Mouse (Mus musculus) mesoderm, embryonic 11.5 days (tissue): ENCODE data around the gene Cacna2d2.

Source experiments
- DNase-seq: peaks from one replicate; pipeline ENCODE4 v3.0.0-alpha.2; 2012; ENCODE audit warnings: low read depth, low spot score

The Cacna2d2 gene

DNA sequence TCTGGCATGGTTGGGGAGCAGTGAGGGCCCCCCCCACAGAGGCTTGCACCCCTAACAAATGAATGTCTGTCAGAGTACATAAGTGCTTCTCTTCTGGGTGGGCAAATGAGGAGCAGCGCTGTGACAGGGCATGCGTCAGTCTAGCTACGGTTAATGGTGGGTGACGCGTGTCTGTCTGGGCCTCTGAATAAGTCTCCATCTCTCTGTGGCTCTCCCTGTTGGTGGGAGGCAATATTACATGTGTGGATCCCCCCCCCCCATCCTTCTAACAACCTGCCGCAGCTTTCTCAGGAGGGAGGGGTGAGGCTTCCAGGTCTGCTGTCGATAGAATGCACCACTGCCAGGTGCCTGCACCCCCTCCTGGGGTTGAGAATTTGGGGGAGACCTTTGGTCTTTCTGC lies 3.7 kb downstream of the Cacna2d2 start:
- DNase-seq, result no peak

DNA sequence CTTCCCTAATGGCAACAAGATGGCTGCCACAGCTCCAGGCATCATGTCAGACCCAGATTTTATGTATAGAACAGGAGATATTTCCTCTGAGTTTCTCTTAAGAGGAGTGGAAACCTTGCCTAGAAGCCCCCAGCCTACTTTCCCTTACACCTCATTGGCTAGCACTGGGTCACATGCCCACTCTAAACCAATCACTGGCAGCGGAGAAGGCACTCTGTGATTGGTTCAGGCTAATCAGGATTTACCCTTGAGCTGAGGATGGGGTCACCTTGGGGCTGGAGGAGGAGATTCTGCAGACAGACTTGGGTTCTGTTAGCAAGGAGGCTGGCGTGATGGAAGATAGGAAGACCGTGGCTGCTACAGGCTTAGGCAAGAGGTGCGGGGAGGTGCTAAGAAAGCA lies 10.0 kb downstream of the Cacna2d2 start:
- DNase-seq, result no peak

DNA sequence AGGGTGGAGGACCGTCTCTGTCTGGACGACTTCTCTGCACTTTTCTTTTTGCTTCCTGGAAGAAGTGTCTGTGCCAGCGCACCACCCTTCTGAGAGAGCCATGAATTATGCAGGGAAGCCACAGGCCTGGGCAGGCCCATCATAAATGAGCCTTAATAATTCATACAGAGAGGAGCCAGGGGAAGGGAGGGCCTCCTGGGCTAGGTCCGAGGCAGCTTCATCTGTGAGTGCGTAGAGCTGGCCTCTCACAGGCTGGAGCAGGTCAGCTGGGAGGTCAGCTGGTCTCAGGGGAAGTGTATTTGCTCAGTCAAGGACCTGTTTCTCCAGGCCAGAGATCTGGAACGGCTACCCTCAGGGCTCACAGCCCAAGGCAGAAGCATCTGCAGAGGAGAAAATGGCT lies 17.7 kb downstream of the Cacna2d2 start:
- peak; percentile 40 for DNase-seq

DNA sequence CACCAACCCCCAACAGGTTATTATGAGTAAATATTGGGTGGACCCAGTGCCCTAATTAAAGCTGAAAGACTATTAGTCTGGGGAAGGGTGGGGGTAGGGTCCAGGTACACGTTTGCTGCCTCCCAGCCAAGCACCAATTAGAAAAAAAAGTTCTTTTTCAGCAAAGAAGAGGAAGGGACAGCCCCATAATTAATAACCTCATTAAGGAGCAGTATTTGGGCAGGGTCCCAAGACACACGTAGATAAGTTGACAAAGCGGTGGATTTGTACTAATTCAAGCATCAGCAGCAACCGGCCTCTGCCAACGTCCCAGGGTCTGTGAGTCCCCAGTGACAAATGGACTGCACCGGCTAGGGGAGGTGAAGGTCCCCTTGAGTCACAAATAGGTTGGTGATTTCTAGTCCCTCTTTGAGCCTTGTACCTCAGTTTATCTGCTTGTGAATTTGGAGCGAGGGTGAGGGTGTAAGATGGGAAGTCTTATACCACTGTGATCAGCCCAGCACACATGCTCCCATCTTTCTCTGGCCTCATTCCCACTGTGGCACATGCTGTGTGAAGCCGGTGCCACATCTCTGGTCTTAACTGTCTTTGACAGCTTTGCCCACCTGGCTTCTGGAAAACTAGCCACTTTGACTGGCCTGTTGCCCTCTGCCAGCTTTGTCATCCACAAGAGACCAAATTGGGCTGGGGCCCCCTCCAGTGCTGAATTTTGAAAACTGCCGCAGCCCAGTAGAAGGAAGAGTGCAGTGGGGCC lies 20.3 kb downstream of the Cacna2d2 start:
- DNase-seq, result no peak

DNA sequence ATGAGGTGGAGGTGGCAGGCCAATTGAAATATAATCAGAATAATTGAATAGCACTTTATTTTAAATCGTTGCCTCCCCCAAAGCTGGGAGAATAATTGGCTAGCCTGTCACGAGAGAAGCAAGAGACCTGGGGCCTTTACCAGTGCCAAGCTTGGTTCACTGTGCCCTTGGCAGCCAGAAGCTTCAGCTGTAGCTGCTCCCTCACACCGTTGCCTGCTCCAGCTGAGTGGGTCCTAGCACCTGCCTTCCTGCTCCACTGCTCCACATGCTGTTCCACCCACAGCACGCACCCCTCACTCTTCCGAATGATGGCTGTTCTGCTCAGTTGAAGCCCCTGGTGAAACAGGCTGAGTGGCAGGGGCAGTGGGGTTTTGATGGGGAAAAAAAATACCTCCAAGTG lies 21.5 kb downstream of the Cacna2d2 start:
- no peak for DNase-seq

DNA sequence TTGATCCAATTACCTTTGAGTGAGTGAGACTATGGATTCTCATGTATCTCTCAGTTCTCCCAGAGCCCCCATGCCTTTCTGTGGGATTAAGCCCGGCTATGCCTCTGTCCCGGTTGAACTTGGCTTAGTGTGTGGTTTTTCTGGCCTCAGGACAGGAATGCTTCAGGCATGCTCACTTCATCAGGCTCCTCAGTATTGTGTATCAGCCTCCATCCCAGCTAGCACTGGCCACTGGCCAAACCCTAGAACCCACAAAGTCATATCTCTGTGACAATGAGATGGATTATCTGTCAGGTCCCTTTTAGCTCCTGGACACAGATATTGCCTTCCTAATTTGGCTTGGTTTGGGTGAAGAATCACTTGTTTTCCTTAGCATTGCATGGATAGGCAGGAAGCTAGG lies 23.5 kb downstream of the Cacna2d2 start:
- DNase-seq, result no peak

DNA sequence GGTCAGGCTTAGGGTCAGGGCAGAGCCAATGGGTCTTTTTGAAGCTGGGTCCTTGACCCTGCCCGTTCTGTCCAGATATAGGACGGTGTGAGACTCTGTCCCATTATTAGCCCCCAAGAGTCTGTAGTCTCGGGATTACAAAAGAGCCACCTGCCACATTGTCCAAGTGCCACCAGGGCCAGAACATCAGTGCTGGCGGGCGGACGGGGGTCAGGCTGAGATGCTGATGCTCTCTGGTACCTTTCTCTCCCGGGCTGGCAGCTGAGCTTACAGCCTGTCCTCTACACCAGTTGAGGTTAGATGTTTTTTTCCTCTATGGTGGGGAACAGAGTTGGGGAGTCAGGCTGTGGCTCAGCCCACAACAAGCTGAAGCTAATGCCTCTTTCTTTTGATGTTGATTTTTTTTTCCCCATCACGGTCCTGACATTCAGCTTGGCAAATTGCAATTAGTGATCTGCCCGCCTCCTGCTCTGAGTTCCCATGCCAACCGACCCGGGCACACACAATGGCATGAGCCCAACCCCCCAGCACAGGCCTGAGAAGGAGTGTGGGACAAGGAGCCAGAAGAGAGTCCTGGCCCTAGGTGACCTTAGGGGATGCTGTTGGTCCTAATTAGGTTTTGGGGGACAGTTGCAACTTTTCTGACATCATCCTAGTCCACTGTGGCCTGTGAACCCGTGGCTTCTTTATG lies 25.2 kb downstream of the Cacna2d2 start:
- no peak for DNase-seq

DNA sequence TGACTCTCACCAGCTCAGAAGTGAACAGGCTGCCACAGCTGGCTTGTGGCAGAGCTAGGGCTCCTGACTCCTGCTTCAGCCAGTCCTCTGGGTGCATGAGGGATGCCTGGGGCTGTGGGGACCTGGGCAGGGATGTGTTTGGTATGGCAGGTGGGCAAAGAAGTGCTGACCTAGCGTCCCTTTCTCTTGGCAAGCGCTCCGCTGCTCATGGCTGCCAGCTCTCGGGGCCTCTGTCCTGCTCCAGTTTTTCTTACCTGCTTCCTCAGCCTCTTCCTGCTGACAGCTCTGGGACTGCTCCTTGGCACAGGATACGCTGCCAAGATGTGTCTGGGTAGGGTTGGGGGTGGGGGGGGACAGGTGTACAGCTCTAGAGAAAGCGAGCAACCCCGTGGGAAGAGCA lies 28.5 kb downstream of the Cacna2d2 start:
- no peak for DNase-seq

DNA sequence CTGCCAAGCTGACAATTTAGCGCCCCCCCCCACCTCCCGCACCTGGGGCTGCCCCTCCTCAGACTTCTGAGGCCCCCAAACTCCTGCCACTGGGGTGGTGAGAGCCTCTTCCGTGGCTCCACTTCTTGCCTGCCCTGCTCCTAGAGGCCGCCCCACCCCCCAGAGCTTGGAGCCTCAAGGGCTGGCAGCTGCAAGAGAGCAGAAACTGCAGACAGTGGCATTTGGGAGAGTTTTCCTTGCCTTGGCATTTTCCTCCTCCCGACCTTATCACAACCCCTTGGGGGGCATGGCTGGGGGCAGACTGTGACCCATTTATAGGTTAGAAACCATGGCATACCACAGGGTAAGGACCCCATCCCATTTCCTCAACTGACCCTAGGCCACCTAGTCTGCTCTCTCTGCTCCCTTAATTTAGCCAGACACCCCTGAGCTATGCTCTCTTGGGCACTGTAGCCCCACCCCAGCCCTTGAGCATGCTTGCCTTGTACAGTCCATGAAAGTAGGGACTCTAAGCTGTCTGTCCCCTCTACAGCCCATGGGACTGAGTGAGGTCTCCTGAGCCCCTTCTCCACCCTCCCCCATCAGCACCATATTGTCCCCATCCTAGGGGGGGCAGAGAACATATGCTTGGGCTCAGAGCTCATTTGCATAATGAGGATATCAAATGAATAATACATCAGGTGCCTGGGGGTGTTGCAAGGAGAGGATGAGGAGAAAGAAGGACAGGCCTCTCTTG lies 29.2 kb downstream of the Cacna2d2 start:
- no peak for DNase-seq

DNA sequence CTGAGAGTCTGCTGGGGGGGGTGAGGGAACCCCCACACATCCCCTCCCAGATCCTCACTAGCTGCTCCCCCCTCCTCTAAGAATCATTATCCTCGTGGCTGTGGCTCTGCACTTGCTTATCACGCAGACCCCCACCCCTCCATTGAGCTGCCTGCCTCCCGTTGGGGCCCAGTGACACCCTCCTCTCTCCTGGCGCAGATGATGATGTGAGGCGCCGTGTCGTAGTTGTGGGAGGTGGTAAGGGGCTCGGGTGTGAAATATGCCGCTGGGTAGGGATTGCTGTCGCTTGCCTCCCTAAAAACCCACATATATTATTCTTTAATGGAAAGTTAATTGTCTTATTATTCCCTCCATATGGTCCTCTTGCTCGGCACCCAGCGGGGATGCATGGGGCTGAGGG lies 31.0 kb downstream of the Cacna2d2 start:
- no peak for DNase-seq

DNA sequence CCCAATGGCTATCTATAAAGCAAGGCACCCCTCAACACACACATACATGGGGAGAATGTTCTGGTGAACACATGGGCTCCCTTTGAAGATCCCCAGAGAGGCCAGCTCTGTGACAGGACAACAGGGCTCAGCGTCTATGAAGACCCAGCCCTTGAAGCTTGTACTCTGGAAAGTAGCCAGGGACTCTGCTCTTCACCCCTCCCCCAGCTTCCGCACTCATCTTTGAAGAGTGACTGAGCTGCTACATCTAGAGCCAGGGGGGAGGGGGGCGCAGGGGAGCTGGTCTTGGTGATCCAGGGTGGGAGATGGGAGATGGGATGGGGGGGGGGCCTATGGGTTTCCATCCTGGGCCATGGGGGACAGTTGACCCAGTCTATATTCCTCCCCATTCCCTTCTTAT lies 33.1 kb downstream of the Cacna2d2 start:
- DNase-seq, result no peak

DNA sequence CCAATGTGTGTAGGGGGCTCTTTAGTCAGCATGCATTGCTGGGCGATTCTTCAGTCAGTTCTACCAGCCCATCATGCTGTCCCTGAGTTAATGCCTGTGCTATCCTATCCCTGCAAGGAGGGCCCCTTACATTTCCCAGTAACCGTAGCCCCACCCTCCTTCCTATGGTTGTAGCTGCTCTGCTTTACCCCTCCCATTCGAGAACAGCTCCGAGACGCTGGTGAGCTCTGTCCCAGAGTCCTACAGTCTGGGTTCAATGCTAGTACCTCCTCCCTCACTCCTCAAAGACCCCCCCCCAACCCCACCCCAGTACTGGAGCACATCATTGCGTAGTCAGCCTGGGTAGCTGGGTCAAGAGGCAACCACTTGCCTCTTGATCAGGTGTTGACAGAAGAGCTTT lies 35.4 kb downstream of the Cacna2d2 start:
- no peak for DNase-seq

DNA sequence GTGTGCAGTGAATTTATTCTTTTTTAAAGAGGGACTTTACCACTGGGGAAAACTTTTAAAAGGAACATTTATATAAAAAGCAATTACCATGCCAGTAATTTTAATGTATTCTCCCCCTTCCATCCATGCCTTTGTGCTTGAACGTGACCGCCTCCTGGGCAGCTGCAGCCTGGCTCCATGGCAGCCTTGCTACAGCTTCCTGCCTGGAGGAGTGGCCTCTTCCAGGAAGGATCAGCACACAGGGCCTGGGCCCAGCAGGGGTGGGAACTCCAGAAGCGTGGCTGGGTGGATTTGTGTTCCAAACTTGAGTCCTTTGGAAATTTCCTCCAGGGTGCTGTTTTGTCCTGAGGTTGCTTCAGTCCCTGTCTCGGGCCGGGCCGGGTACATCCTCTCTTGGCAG lies 35.9 kb downstream of the Cacna2d2 start:
- no peak for DNase-seq

DNA sequence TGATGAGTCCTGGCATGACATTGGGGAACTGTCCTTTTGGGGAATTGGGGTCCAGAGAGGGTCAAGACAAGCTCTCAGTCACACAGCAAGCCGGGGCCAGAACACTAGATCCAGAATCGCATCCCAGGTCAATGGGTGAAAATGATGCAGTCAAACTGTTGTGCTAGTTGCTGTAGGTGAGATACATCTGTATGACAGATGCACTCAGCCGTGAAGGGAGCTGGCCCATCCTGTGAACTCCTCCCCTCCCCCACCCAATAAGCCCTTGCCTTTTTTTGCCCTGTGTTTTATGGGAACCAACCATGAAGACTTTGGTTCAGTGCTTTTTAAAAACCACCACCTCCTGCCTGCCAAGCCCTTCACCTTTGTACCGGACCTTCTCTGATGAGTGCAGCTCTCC lies 43.5 kb downstream of the Cacna2d2 start:
- DNase-seq, result no peak

DNA sequence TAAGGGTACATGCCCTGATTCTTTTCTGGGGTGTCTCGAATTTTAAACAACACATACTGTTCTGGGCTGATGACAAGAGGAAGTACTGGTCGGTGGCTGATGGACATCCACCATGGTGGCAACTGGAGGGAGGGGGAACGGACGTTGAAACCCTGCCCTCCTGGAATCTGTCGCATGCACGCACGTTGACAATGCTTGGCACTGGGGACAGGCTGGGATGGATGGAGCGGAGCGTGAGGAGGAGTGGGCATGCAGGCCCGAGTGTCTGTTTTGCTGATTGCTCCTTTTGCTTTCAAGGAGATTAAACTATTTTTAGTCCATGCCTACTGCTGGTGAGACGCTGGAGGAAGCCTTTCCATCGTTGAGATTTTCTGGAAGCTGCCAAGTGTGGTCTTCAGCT lies 43.9 kb downstream of the Cacna2d2 start:
- no peak for DNase-seq

DNA sequence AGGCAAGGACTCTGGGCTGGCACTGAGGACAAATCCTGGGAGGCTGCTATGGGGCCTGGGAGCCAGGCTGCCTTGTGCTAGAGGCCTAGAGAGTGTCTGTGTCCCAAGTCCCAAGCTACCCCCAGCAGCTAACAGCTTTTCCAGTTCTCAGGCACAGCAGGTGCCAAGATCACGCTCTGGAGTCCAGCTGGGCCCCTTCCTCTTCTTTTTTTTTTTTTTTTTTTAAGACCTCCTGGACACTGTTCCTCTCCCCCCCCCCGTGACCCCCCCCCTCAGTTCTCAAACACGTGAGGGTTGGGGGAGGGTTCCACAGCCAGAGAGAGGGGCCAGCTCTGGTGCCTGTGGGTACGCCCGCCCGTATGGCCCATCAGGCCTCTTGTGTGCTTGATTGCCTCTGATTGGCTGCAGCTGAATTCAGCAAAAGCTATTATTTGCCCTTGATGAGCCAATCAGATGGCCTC lies 45.6 kb downstream of the Cacna2d2 start:
- DNase-seq, result no peak

DNA sequence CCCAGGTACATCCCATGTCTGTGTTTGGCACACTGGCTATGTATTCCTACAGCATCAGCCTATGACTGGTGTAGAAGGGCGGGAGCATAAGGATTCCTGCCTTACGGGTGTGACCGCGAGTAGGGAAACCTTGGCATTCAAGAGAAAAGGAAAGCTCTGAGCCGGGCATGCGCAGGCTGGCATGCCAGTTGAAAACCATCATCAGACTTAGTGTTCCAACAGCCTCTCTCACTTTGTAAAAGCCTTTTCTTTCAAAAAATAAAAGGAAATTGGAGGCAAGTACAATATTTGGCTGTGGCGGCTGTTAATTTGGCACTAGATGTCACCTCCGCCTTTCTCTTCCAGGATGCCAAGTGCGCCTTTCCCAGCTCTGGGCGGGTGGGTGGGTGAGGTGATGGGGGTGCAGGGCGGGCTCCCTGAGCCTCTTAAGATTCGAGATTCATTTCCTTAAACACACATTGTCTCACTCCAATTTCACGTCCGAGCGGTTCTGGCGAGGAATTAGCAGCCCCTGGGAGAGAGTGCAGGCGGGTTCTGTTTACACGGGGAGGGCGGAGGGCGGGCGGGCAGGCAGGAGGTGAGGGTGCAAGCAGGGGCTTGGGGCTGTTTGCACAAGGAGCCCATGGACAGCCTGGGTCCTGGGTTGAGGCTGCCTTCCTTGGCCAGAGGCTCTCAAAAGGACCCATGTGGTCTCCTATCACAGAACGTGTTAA lies 49.5 kb downstream of the Cacna2d2 start:
- DNase-seq, result no peak

DNA sequence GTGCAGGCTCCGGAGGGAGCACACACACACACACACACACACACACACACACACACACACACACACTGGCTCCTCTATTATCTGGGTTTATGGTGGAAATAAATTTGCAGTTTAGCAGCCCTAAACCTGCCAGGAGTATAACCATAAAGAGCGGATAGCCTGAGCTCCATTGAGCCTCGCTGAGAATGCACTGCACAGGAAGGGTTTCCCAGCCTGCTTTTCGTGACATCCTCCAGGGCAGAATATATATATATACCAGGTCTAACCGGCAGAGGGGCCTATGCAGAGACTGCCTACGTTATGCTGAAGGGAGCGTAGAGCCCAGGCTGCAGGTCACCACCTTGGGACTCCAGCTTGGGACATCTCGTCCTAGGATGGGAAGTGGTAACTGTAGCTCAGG lies 52.0 kb downstream of the Cacna2d2 start:
- DNase-seq, result no peak

DNA sequence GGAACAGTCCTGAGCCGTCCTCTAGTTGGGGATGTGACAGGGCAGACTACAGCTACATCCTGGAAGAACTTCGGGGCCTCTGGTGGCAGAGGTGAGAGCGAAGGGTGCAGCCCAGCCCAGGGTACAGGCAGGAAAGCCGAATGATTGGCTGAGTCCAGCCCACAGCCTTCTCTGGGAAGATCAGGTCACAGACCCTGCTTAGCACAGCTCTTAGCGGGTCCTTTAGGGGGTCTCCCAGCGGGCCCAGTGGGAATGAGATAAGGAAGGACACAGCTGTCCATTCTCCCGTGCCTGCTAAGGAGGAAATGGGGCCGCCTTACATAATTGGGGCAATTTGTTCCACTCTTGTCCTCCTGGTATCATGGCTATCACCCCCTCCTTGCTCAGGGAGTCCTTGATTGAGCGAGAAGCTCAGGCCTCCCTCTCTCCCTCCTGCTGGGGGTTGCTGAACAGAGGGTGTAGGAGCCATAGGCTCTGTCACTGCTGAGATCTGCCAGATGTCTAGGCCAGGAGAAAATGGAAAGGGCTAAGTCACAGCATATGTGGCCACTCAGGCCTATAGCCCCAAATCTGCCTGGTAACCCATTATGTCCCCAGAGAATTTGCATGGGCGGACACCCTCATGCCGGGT lies 52.6 kb downstream of the Cacna2d2 start:
- DNase-seq, result no peak

DNA sequence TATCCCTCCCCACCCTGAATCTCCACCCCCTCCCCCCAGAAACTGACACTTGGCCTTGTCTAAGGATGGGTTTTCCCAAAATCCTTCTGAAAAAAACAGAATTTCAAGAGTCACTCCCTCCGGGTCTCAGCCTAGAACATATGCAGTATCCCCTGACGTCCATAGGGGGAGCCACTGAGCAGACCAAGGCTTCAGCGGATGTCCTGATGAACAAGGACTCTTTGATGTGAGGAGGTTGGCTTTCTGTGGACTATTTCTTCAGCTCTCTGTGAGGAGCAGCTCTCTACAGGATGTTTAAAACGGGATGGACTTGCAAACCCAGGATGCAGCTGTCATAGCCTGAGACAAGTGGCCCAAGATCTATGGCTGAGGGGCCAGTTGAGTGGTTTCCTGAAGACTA lies 53.1 kb downstream of the Cacna2d2 start:
- DNase-seq, result peak; percentile 58

DNA sequence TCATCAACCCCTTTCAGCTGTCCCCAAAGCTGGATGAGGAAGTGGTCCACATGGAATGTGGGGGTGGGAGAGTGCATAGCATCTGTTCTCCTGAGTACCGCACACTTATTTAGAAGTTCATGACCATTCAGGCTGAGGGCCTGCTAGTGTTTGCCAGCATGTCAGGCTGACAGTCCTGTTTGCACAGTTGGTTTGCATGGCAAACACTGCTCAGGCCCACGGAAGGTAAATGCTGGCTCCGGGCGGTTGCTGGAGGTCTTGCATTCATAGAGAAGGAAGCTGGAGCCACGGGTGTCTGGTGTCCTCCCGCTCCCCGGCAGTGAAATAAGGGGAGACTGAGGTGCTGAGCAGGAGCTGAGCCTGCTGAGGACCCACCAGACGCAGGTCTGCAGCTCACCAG lies 53.7 kb downstream of the Cacna2d2 start:
- DNase-seq, result no peak

DNA sequence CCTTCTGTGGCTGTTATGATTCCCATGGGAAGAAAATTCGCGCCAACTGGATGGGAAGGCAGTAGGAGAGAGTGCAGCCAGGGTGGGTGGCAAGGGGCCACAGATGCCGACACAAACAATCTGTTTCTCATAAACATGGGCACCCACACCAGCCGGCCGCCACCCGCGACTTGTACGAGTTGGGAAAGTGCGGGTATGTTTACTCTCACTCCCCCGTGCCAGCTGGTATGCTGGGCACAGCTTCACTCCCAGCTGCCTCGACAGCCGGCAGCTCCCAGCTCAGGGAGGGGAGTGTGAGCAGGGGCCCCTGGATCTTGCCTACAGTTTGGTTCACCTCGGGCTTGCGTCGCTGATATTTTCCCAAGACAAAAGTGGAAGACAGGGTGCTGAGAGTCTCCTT lies 57.3 kb downstream of the Cacna2d2 start:
- no peak for DNase-seq
